Mouse (Mus musculus) forebrain, postnatal 0 days (tissue): Measurements from ENCODE around the gene Ubd. TPM values are rescaled to one million over a fixed set of nuclear protein-coding genes. Genes with fewer than 3 reads are reported as not detected.
"Not testable (repeated sequence)": the region's sequence is repeated elsewhere in the genome, so short reads cannot be mapped to it uniquely, and the experiment has no call there.

Experiments used
- ATAC-seq: fragments of 200-750 bp; cut with Nextera tagmentation; 2 replicates; pipeline ENCODE4 v1.8.0; 2017; ENCODE audit warnings: mild to moderate bottlenecking, moderate library complexity
- DNase-seq: peaks from one replicate; pipeline ENCODE4 v3.0.0-alpha.2; 2015
- H3K27ac ChIP-seq: fragments of 300-500 bp; sonication (generic); 2 replicates; pipeline ENCODE4 v1.5.1; 2014; ENCODE audit warnings: low read depth, mild to moderate bottlenecking, antibody characterized with exemption, low read length, moderate library complexity, mixed read lengths
- H3K27me3 ChIP-seq: fragments of 300-500 bp; sonication (generic); 2 replicates; pipeline ENCODE4 v1.6.1; 2014; ENCODE audit warnings: mild to moderate bottlenecking, low read length, mixed read lengths; ENCODE audit not compliant: insufficient read depth
- H3K36me3 ChIP-seq: fragments of 300-500 bp; sonication (generic); 2 replicates; pipeline ENCODE4 v1.6.1; 2014; ENCODE audit warnings: mild to moderate bottlenecking, moderate library complexity; ENCODE audit not compliant: insufficient read depth
- H3K4me1 ChIP-seq: fragments of 300-500 bp; sonication (generic); 2 replicates; pipeline ENCODE4 v1.6.1; 2014; ENCODE audit warnings: antibody characterized with exemption; ENCODE audit not compliant: insufficient read depth
- H3K4me2 ChIP-seq: fragments of 300-500 bp; sonication (generic); 2 replicates; pipeline ENCODE4 v1.6.1; 2014; ENCODE audit warnings: low read depth, mild to moderate bottlenecking, moderate library complexity
- H3K4me3 ChIP-seq: fragments of 300-500 bp; sonication (generic); 2 replicates; pipeline ENCODE4 v1.5.1; 2014; ENCODE audit warnings: low read depth, low read length, mixed read lengths
- H3K9ac ChIP-seq: fragments of 300-500 bp; sonication (generic); 2 replicates; pipeline ENCODE4 v1.6.1; 2014; ENCODE audit warnings: mild to moderate bottlenecking
- H3K9me3 ChIP-seq: fragments of 300-500 bp; sonication (generic); 2 replicates; pipeline ENCODE4 v1.6.1; 2016; ENCODE audit warnings: low read length
- CTCF ChIP-seq: sonication (generic); IDR thresholded peaks from 2 replicates; pipeline ENCODE4 v1.5.1; 2016; ENCODE audit warnings: antibody characterized with exemption, control low read depth, low read depth
- WGBS: fragments of 180-500 bp; shearing (Covaris S2); extraction: QIAGEN DNeasy Blood & Tissue Kit; methylation state at CpG from one replicate; pipeline ENCODE4 v1.1.7; 2014; 5-methylcytosine and 5-hydroxymethylcytosine counted together
- polyA plus RNA-seq: library from polyadenylated mRNA; unstranded; fragments of >200 nt; fragmentation: Nextera tagmentation; extraction: Ambion mirVana; gene quantifications from 2 replicates; pipeline ENCODE4 v1.2.1, GENCODE M21; 2015
- total RNA-seq: library from RNA; depleted of rRNA; stranded (reverse); fragments of >200 nt; gene quantifications from 2 replicates; pipeline ENCODE4 v1.2.3, GENCODE M21; 2014; rRNA removed

Gene Ubd
- total and polyA plus RNA-seq, 2 experiments from 2014 or later = not detected

DNA sequence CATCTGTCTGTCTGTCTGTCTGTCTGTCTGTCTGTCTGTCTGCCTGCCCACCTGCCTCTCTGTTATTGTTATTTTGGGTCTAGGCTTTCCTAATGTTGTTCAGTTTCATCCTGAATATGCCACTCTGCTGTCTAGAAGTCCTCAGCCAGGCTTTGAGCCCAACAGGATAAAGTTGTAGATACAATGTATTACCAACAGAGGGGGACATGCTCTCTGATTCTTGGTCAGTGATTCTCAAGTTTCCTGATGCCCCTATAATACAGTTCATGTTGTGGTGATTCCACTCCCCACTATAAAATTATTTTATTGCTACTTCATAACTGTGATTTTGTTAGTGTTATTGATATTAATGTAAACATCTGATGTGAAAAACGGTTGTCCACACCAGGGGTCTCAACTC lies 28.2 kb downstream of the Ubd start:
- DNase-seq = no peak
- Histone ChIP-seq H3K9ac (no peak overlapping the region), H3K4me1 (no peaks in the 10 kb centered on the region), H3K9me3 (no peaks in the 10 kb centered on the region), H3K4me2 (no peak overlapping the region), H3K27me3 (no peaks in the 10 kb centered on the region), H3K27ac (no peak overlapping the region), H3K4me3 (no peak overlapping the region), H3K36me3 (no peaks in the 10 kb centered on the region)
- no peak for ATAC-seq
- TF ChIP-seq CTCF = no peak; the same call in 1 of the 2 replicates
- WGBS = 32% methylated on average over 1 of the region's 1 CpGs

DNA sequence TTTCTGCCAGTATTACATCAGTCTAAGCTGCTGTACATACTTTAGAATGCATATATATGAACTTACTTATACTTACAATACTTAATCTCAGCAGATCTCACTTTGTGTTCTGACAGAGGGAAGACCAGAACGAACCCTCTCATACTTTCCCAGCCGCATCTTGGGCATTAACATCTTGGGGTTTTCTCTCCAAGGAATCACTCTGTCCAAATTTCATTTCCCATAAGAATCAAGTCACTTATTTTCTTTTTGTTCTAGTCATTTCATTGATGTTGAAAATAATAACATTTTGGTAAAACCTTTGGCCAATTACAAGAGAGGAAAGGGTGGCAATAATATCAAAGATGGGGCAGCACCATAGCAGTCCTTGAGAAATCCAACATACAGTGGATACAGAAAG lies 43.5 kb downstream of the Ubd start, which contains the start of gene Olfr97:
Gene Olfr97, minus strand, starts transcription at position 101 of the 400 bp plus-strand sequence.
- not testable (repeated sequence) for H3K36me3 ChIP-seq, H3K27me3 ChIP-seq, H3K4me1 ChIP-seq, ATAC-seq, DNase-seq, H3K9ac ChIP-seq, H3K9me3 ChIP-seq, H3K27ac ChIP-seq, H3K4me2 ChIP-seq, H3K4me3 ChIP-seq
- WGBS = 90% methylated on average over 2 of the region's 2 CpGs

DNA sequence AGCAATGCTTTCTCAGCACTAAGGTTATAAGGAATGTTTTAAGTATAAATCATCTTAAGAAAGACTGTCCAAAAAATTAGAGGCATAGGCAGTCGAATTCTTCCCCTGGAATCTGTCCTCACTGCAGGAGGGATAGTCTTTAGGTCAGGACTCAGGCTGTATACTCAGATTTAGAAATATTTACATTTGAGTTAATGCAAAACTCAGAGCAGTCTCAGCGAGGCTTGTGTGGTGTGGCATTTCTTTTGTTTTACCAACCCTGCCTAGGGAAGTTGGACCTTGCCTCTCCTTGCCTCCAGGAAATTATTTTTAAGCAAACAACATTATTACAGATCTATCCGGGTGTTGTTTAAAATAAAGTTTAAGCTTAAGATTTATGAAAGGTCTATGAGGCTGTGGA lies 48.5 kb downstream of the Ubd start:
- no peak for ATAC-seq
- H3K4me1 ChIP-seq = no peaks in the 10 kb centered on the region
- no peaks in the 10 kb centered on the region for H3K36me3 ChIP-seq
- no peak overlapping the region for H3K27ac ChIP-seq
- no peak for TF ChIP-seq CTCF
- no peaks in the 10 kb centered on the region for H3K9me3 ChIP-seq
- H3K9ac ChIP-seq = no peak overlapping the region
- no peak for DNase-seq
- no peak overlapping the region for H3K4me3 ChIP-seq
- WGBS = 60% methylated on average over 3 of the region's 3 CpGs
- no peak overlapping the region for H3K4me2 ChIP-seq
- H3K27me3 ChIP-seq = no peaks in the 10 kb centered on the region

Other genes with a start within 250 kb of the Ubd start
- gene Ppp1r11, start 242.2 kb upstream of the Ubd start, total RNA-seq = 72.3 and 82.2 TPM in 2 replicates
- gene Ppp1r11, start 242.2 kb upstream of the Ubd start, polyA plus RNA-seq = 157 and 183 TPM in 2 replicates
- gene Znrd1, start 235.3 kb upstream of the Ubd start, total RNA-seq = 28.6 and 35.0 TPM in 2 replicates
- 48.8 and 56.5 TPM in 2 replicates for gene Znrd1, start 235.3 kb upstream of the Ubd start, polyA plus RNA-seq
- gene Znrd1as, start 235.3 kb upstream of the Ubd start, total RNA-seq = 2.0 and 3.4 TPM in 2 replicates
- 2.6 and 3.7 TPM in 2 replicates for gene Znrd1as, start 235.3 kb upstream of the Ubd start, polyA plus RNA-seq
- 0.38 TPM in 1 of 2 replicates, not detected in the other for gene 2410137M14Rik, start 212.7 kb upstream of the Ubd start, total RNA-seq
- 0.36 TPM in 1 of 2 replicates, not detected in the other for gene 2410137M14Rik, start 212.7 kb upstream of the Ubd start, polyA plus RNA-seq
- 3.5 and 4.2 TPM in 2 replicates for gene H2-M5, start 204.4 kb upstream of the Ubd start, total RNA-seq
- gene H2-M5, start 204.4 kb upstream of the Ubd start, polyA plus RNA-seq = 0.52 and 1.5 TPM in 2 replicates
- gene Zfp57, start 192.7 kb upstream of the Ubd start, total RNA-seq = 208 and 220 TPM in 2 replicates
- 113 and 148 TPM in 2 replicates for gene Zfp57, start 192.7 kb upstream of the Ubd start, polyA plus RNA-seq
- gene Mog, start 170.5 kb upstream of the Ubd start, total RNA-seq = not detected in 2 replicates
- 0.53 and 1.1 TPM in 2 replicates for gene Mog, start 170.5 kb upstream of the Ubd start, polyA plus RNA-seq
- gene Gabbr1, start 147.9 kb upstream of the Ubd start, total RNA-seq = 353 and 416 TPM in 2 replicates
- gene Gabbr1, start 147.9 kb upstream of the Ubd start, polyA plus RNA-seq = 58.1 and 80.1 TPM in 2 replicates
- gene Olfr90, start 105.4 kb upstream of the Ubd start, total RNA-seq = not detected in 2 replicates
- not detected in 2 replicates for gene Olfr90, start 105.4 kb upstream of the Ubd start, polyA plus RNA-seq
- gene Olfr91, start 95.6 kb upstream of the Ubd start, total RNA-seq = not detected in 2 replicates
- gene Olfr91, start 95.6 kb upstream of the Ubd start, polyA plus RNA-seq = not detected in 2 replicates
- gene Olfr92, start 73.8 kb upstream of the Ubd start, total RNA-seq = not detected in 2 replicates
- gene Olfr92, start 73.8 kb upstream of the Ubd start, polyA plus RNA-seq = not detected in 2 replicates
- gene Olfr93, start 32.4 kb upstream of the Ubd start, total RNA-seq = not detected in 2 replicates
- not detected in 2 replicates for gene Olfr93, start 32.4 kb upstream of the Ubd start, polyA plus RNA-seq
- not detected in 2 replicates for gene Olfr94, start 7.1 kb downstream of the Ubd start, total RNA-seq
- not detected in 2 replicates for gene Olfr94, start 7.1 kb downstream of the Ubd start, polyA plus RNA-seq
- gene Olfr95, start 19.2 kb downstream of the Ubd start, total RNA-seq = 0.05 TPM in 1 of 2 replicates, not detected in the other
- not detected in 2 replicates for gene Olfr95, start 19.2 kb downstream of the Ubd start, polyA plus RNA-seq
- gene Olfr96, start 26.3 kb downstream of the Ubd start, total RNA-seq = not detected in 2 replicates
- not detected in 2 replicates for gene Olfr96, start 26.3 kb downstream of the Ubd start, polyA plus RNA-seq
- gene Olfr97, start 43.4 kb downstream of the Ubd start, total RNA-seq = not detected in 2 replicates
- not detected in 2 replicates for gene Olfr97, start 43.4 kb downstream of the Ubd start, polyA plus RNA-seq
- not detected in 2 replicates for gene Olfr98, start 69.9 kb downstream of the Ubd start, total RNA-seq
- gene Olfr98, start 69.9 kb downstream of the Ubd start, polyA plus RNA-seq = not detected in 2 replicates
- gene H2-M3, start 76.3 kb downstream of the Ubd start, total RNA-seq = 1.0 and 1.9 TPM in 2 replicates
- gene H2-M3, start 76.3 kb downstream of the Ubd start, polyA plus RNA-seq = 1.5 and 1.7 TPM in 2 replicates
- gene Olfr99, start 89.6 kb downstream of the Ubd start, total RNA-seq = not detected in 2 replicates
- not detected in 2 replicates for gene Olfr99, start 89.6 kb downstream of the Ubd start, polyA plus RNA-seq
- gene Olfr101, start 110.4 kb downstream of the Ubd start, total RNA-seq = not detected in 2 replicates
- gene Olfr101, start 110.4 kb downstream of the Ubd start, polyA plus RNA-seq = not detected in 2 replicates
- gene Olfr102, start 123.2 kb downstream of the Ubd start, total RNA-seq = not detected in 2 replicates
- gene Olfr102, start 123.2 kb downstream of the Ubd start, polyA plus RNA-seq = not detected in 2 replicates
- gene Olfr103, start 145.8 kb downstream of the Ubd start, total RNA-seq = not detected in 2 replicates
- gene Olfr103, start 145.8 kb downstream of the Ubd start, polyA plus RNA-seq = not detected in 2 replicates
- gene Olfr104-ps, start 165.7 kb downstream of the Ubd start, total RNA-seq = not detected in 2 replicates
- not detected in 2 replicates for gene Olfr104-ps, start 165.7 kb downstream of the Ubd start, polyA plus RNA-seq
- gene Olfr105-ps, start 185.1 kb downstream of the Ubd start, total RNA-seq = not detected in 2 replicates
- gene Olfr105-ps, start 185.1 kb downstream of the Ubd start, polyA plus RNA-seq = not detected in 2 replicates
- not detected in 2 replicates for gene Olfr106-ps, start 196.5 kb downstream of the Ubd start, total RNA-seq
- gene Olfr106-ps, start 196.5 kb downstream of the Ubd start, polyA plus RNA-seq = not detected in 2 replicates
- gene Olfr107, start 205.3 kb downstream of the Ubd start, total RNA-seq = not detected in 2 replicates
- gene Olfr107, start 205.3 kb downstream of the Ubd start, polyA plus RNA-seq = not detected in 2 replicates